Mouse (Mus musculus): ENCODE measurements at regions not wholly inside any gene's neighbourhood (a gene's known extent, or its start where the extent isn't known, plus 50 kb on each side); places are given as distances from the start of the nearest gene placed in this dataset.
"Not testable (repeated sequence)": the region's sequence is repeated elsewhere in the genome, so short reads cannot be mapped to it uniquely, and the experiment has no call there.

DNA sequence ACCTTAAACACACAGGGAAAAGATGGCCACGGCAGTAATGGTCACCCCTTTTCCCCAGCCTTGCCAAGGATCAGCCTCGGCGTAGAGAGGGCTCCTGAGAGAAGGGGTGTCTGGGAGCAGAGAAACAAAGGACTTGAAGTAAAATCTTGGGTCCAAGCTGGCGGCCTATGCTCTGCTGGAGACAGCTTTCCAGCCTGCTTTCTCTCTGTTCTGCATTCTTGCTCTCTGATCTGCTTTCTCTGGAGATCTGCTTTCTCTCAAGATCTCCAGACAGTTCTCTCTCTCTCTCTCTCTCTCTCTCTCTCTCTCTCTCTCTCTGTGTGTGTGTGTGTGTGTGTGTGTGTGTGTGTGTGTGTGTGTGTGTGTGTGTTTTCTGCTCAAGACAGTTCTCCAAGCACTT lies 140.3 kb downstream of the Sptssa start:
- H3K4me1 ChIP-seq; H3K9ac ChIP-seq; H3K27me3 ChIP-seq (replicated peaks); H3K36me3 ChIP-seq; ATAC-seq; H3K27ac ChIP-seq; H3K9me3 ChIP-seq (replicated peaks); H3K4me3 ChIP-seq; H3K4me2 ChIP-seq: not testable (repeated sequence)
- 56% methylated on average over 4 of the region's 4 CpGs for WGBS (ENCODE audit: insufficient replicate concordance)

DNA sequence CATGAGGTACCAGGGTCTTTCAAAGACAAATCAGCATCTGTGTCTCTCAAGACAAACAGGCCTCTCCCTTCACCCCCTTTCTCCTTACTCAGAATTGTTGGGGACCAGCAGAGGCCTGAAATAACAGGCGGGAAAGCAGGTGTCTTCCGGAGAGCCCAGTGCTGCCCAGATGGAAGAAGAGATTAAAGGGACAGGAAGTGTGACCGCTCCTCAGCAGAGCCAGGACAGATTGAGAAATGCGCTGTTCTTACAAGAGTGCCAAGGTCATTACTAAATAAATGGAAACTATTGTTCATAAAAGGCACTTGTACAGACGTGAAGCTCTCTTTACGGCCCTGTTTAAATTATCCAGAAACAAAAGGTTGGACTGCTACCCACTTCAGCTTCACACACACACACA lies 146.5 kb downstream of the Sptssa start:
- Histone ChIP-seq H3K9me3 (replicated peaks) (no peaks in the 10 kb centered on the region), H3K27me3 (replicated peaks) (no peaks in the 10 kb centered on the region), H3K4me3 (no peak overlapping the region), H3K36me3 (no peaks in the 10 kb centered on the region), H3K4me1 (no peaks in the 10 kb centered on the region), H3K27ac (no peak overlapping the region), H3K4me2 (no peak overlapping the region), H3K9ac (no peak overlapping the region)
- 25% methylated on average over 6 of the region's 6 CpGs for WGBS (ENCODE audit: insufficient replicate concordance)
- no peak for ATAC-seq

DNA sequence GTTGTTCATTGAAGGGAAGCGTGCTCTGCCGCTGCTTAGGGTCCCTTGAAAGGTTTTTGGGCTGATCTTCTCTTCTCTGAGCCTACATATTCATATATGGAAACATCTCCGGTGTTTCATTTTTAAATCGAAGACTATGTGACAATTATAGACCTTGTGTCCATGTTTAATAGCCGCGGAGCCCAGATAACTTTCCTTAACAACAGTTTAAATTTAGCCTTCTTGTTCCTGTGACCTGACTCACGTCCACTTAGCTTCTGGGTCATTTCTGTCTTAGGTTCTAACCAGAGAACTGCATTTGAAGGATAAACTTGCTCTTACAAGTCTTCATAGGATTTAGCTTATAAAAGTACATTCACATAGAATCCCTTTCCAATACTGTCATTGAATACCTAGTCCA lies 153.6 kb downstream of the Sptssa start:
- Histone ChIP-seq H3K4me3 (no peak overlapping the region), H3K9me3 (replicated peaks) (no peaks in the 10 kb centered on the region), H3K27me3 (replicated peaks) (no peaks in the 10 kb centered on the region), H3K36me3 (no peaks in the 10 kb centered on the region), H3K9ac (no peak overlapping the region), H3K4me1 (no peaks in the 10 kb centered on the region), H3K27ac (no peak overlapping the region), H3K4me2 (no peak overlapping the region)
- no peak for ATAC-seq
- WGBS (ENCODE audit: insufficient replicate concordance), result 81% methylated on average over 7 of the region's 7 CpGs

DNA sequence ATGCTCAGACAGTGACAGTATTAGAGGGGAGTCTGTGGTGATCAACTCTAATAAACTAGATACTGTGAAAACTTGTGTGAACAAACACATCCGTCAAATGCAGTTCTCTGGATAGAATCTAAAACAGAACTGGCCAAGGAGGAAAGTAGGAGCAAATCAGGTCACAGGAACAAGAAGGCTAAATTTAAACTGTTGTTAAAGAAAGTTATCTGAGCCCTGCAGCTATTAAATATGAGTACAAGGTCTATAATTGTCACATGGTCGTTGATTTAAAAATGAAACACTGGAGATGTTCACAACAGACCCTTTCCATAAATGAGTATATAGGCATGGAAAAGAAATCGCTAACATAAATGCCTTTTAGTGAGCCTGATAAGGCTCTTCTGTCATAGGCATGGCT lies 156.4 kb downstream of the Sptssa start:
- no peaks in the 10 kb centered on the region for H3K9me3 ChIP-seq (replicated peaks)
- H3K4me2 ChIP-seq, result no peak overlapping the region
- H3K27ac ChIP-seq, result no peak overlapping the region
- no peaks in the 10 kb centered on the region for H3K4me1 ChIP-seq
- 55% methylated on average over 3 of the region's 3 CpGs for WGBS (ENCODE audit: insufficient replicate concordance)
- no peaks in the 10 kb centered on the region for H3K27me3 ChIP-seq (replicated peaks)
- ATAC-seq, result no peak
- H3K36me3 ChIP-seq, result no peaks in the 10 kb centered on the region
- no peak overlapping the region for H3K4me3 ChIP-seq
- H3K9ac ChIP-seq, result no peak overlapping the region

DNA sequence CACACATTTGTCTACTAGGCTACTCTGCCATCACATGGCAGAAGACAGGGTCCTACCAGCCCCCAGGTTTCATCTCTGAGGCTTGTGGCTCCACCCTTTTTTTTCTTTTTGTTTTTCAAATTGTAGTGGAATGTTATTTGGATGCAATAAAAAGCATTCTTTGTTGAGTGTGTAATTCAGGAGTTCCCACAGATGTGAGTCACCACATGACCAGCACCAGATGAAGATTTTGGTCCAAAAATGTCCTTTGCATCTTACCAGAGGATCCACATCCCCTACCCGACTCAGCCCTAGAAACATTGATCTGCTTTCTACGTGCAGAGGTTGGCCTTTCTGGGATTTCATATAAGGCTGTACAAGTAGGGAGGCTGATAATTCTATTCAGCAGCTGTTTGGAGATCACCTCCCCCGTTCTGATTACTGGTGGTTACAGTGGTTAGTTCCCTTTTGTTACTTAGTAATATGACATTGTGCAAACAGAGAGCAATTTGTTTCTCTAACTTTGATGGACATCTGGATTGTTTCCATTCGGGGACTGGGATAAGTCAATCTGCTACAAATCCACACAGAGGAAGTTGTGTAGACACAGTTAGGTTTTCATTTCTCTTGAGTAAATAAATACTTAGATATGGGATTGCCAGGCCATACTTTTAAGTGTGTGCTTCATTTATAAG lies 160.5 kb downstream of the Sptssa start:
- Histone ChIP-seq H3K4me2 (no peak overlapping the region), H3K4me1 (no peaks in the 10 kb centered on the region), H3K27ac (no peak overlapping the region), H3K27me3 (replicated peaks) (0 out of 2 replicates have a peak, but pooled peaks cover 8% of the 10 kb centered on the region), H3K36me3 (no peaks in the 10 kb centered on the region), H3K9ac (no peak overlapping the region), H3K4me3 (no peak overlapping the region), H3K9me3 (replicated peaks) (no peaks in the 10 kb centered on the region)
- no peak for ATAC-seq
- 42% methylated on average over 4 of the region's 4 CpGs for WGBS (ENCODE audit: insufficient replicate concordance)

DNA sequence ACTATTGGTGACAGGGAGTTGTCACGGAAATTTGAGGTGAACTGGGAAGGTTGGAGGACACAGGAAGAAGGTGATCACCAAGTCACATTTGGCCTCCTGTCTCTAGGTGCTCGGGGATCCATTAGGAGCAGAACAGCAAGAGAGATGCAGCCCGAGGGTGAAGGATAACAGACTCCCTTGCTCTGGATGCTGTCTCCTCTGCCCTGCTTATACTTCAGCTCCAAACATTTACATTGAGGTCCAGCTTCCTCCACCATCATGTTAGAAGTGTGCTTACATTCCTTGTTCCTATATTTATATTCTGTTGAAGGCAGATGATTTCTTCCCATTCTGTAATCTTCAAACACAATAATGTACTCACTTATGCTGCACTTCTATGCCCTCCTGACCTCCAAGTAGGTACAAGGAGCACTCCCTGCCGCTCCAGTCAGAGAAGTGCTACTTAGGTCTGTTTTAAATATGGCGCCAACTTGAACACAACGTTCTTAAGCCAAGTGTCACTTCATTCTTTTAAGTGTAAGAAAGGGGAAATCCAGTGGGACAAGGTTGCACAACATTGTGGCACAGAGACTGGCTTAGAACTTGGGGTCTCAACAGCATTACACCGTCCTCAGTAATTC lies 161.5 kb downstream of the Sptssa start:
- Histone ChIP-seq H3K9me3 (replicated peaks) (no peaks in the 10 kb centered on the region), H3K9ac (no peak overlapping the region), H3K27ac (no peak overlapping the region), H3K36me3 (no peaks in the 10 kb centered on the region), H3K4me1 (no peaks in the 10 kb centered on the region), H3K4me2 (no peak overlapping the region), H3K4me3 (no peak overlapping the region), H3K27me3 (replicated peaks) (0 out of 2 replicates have a peak, but pooled peaks cover 12% of the 10 kb centered on the region)
- 61% methylated on average over 7 of the region's 7 CpGs for WGBS (ENCODE audit: insufficient replicate concordance)
- ATAC-seq, result no peak

DNA sequence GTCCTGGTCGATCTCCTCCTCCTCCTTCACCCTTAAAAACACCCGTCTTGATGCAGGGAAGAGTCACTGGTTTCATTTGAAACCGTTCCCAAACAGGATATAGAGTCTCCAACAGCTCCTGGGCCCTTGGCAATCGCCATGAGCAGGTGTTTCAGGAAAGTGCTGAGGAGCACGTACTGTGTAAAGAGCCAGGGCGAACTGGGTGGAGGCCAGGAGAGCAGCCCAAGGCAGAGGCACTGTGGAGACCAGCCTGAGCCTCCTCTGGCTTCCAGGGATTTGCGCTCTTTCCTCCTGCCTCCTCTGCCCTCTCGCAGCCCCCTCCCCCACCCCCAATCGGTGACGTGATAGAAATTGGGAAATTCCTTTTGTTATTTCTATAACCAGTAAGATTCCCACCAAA lies 163.6 kb downstream of the Sptssa start:
- Histone ChIP-seq H3K9me3 (replicated peaks) (no peaks in the 10 kb centered on the region), H3K27me3 (replicated peaks) (0 out of 2 replicates have a peak, but pooled peaks cover 12% of the 10 kb centered on the region), H3K9ac (no peak overlapping the region), H3K27ac (no peak overlapping the region), H3K4me2 (no peak overlapping the region), H3K36me3 (no peaks in the 10 kb centered on the region), H3K4me1 (no peaks in the 10 kb centered on the region), H3K4me3 (no peak overlapping the region)
- no peak for ATAC-seq
- WGBS (ENCODE audit: insufficient replicate concordance), result 41% methylated on average over 10 of the region's 10 CpGs

DNA sequence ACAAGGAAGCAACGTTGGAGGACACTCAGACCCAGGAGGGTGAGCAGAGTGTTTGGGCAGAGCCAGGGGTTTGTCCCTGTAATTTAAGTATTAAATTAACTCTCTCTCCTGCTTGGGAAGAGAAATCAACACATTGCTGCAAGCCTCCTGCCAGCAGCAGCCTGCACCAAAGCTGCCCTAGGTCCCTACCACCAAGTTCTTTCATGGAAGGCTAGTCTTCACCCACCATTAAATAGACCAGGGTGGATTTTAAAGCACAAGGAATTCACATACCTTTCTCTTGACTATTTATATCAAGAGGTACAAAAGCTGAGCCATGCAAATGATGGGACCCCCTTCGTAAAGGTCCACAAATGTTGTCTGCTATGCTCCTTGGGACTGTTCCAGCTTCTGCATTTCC lies 165.9 kb downstream of the Sptssa start:
- H3K27me3 ChIP-seq (replicated peaks), result 0 out of 2 replicates have a peak, but pooled peaks cover 12% of the 10 kb centered on the region
- no peaks in the 10 kb centered on the region for H3K36me3 ChIP-seq
- no peaks in the 10 kb centered on the region for H3K9me3 ChIP-seq (replicated peaks)
- no peak for ATAC-seq
- H3K4me3 ChIP-seq, result no peak overlapping the region
- 72% methylated on average over 2 of the region's 2 CpGs for WGBS (ENCODE audit: insufficient replicate concordance)
- no peak overlapping the region for H3K9ac ChIP-seq
- H3K27ac ChIP-seq, result no peak overlapping the region
- H3K4me2 ChIP-seq, result no peak overlapping the region
- no peaks in the 10 kb centered on the region for H3K4me1 ChIP-seq

DNA sequence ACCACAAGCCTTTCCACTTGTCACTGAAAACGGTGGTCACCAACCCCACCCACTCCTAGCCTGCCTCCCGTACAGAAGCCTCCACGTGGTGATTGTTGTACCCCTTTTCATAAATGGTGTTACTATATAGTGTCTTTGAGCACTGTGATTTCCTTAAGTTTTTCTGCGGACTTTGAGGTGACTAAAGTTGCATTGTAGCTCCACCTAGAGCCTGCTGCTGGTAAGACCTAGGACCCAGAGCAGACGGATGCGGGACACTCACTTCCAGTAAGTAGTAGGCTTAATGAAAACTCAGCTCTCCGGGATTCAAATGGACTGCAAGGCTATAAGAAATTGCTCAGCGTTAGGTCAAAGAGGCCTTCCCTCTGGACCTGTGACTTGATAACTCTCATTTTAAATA lies 166.7 kb downstream of the Sptssa start:
- H3K9ac ChIP-seq, result no peak overlapping the region
- no peaks in the 10 kb centered on the region for H3K4me1 ChIP-seq
- no peak overlapping the region for H3K4me2 ChIP-seq
- no peaks in the 10 kb centered on the region for H3K9me3 ChIP-seq (replicated peaks)
- ATAC-seq, result no peak
- H3K36me3 ChIP-seq, result no peaks in the 10 kb centered on the region
- 0 out of 2 replicates have a peak, but pooled peaks cover 12% of the 10 kb centered on the region for H3K27me3 ChIP-seq (replicated peaks)
- no peak overlapping the region for H3K27ac ChIP-seq
- 2% methylated on average over 8 of the region's 8 CpGs for WGBS (ENCODE audit: insufficient replicate concordance)
- no peak overlapping the region for H3K4me3 ChIP-seq

DNA sequence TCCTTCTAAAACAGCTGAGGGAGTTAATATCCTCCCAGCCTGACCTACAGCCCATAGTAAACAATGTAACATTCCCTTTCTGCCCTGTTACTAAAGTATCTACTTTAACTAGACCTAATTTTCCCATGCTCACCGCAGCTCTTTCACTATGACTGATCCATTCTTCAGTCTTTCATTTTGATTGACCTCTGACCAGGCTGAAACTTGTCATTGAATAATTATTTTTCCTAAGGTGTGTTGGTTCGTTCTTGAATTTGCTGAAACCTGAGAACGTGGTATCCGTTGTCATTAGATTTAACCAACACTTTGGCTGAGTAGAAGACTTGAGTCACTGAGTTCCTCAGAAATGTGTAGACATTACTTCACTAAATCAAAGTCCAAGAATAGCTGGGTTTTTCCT lies 168.7 kb downstream of the Sptssa start:
- H3K9ac ChIP-seq, result no peak overlapping the region
- no peaks in the 10 kb centered on the region for H3K4me1 ChIP-seq
- no peaks in the 10 kb centered on the region for H3K36me3 ChIP-seq
- H3K4me2 ChIP-seq, result no peak overlapping the region
- 0 out of 2 replicates have a peak, but pooled peaks cover 12% of the 10 kb centered on the region for H3K27me3 ChIP-seq (replicated peaks)
- H3K9me3 ChIP-seq (replicated peaks), result no peaks in the 10 kb centered on the region
- H3K4me3 ChIP-seq, result no peak overlapping the region
- no peak for ATAC-seq
- WGBS (ENCODE audit: insufficient replicate concordance), result 74% methylated on average over 4 of the region's 4 CpGs
- H3K27ac ChIP-seq, result no peak overlapping the region

DNA sequence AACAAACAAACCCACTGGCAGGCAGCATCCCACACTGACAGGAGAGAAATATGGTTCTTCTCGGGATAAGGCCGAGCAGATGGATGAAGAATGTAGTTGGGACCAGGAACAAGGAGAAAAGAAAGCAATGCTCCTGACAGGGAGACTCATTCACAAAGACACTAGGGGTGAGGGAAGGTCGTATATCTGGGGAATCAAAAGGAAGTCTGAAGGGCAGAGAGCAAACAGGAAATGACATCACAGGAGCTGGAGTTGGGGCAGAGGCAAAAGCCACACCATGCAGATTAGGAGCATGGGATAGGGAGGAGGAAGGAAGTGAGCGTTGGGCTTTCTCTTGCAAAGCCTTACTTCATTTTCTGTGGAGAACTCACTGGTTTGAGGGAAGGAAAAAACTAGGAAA lies 174.4 kb downstream of the Sptssa start:
- WGBS (ENCODE audit: insufficient replicate concordance), result 41% methylated on average over 4 of the region's 4 CpGs
- no peak overlapping the region for H3K4me2 ChIP-seq
- H3K27ac ChIP-seq, result no peak overlapping the region
- no peaks in the 10 kb centered on the region for H3K27me3 ChIP-seq (replicated peaks)
- ATAC-seq, result no peak
- no peak overlapping the region for H3K4me3 ChIP-seq
- 0 out of 2 replicates have a peak, but pooled peaks cover 3% of the 10 kb centered on the region for H3K4me1 ChIP-seq
- no peaks in the 10 kb centered on the region for H3K9me3 ChIP-seq (replicated peaks)
- no peak overlapping the region for H3K9ac ChIP-seq
- no peaks in the 10 kb centered on the region for H3K36me3 ChIP-seq

DNA sequence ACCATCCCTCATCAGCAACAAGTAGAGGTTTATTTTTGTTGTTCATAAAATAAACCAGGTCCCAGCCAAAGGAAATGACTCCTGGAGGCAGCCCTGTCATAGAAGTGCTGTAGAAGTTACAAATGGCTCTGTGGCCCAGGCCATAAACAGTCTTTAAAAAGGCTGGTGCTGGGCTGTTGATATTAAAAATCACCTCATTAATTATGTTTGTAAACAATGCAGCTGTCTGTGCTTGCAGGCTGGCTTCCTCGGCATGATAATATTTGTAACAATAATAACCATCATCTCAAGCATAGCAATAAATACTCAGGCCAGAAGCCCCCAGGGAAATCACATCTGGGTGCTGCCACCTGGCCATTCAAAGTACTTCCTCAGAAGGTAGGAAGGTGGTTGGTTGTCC lies 176.5 kb downstream of the Sptssa start:
- Histone ChIP-seq H3K4me2 (no peak overlapping the region), H3K9ac (no peak overlapping the region), H3K4me3 (no peak overlapping the region), H3K27ac (no peak overlapping the region), H3K36me3 (no peaks in the 10 kb centered on the region), H3K27me3 (replicated peaks) (no peaks in the 10 kb centered on the region), H3K9me3 (replicated peaks) (no peaks in the 10 kb centered on the region), H3K4me1 (0 out of 2 replicates have a peak, but pooled peaks cover 3% of the 10 kb centered on the region)
- ATAC-seq, result no peak
- WGBS (ENCODE audit: insufficient replicate concordance), result 44% methylated on average over 1 of the region's 1 CpGs

DNA sequence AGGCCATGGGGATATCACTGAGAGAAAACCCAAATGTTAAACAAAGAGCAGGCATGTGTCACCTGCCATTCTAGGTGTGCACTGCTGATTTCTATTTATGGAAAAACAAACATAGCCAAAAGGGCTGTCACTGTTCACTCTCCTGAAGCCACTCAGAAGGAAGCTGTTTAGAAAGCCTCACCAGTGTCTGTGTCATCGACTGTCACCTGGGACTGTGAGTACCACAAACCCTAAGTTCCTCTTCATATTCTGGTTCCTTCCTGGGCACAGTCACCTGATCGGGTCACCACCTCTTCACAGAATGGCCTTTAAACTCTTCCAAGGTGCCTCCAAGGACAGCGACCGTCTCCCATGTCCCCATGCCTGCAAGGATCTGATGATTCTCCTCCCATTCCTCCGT lies 183.5 kb downstream of the Sptssa start:
- WGBS (ENCODE audit: insufficient replicate concordance), result 56% methylated on average over 5 of the region's 5 CpGs
- Histone ChIP-seq H3K36me3 (no peaks in the 10 kb centered on the region), H3K27me3 (replicated peaks) (no peaks in the 10 kb centered on the region), H3K4me3 (no peak overlapping the region), H3K4me1 (no peaks in the 10 kb centered on the region), H3K4me2 (no peak overlapping the region), H3K9ac (no peak overlapping the region), H3K27ac (no peak overlapping the region), H3K9me3 (replicated peaks) (no peaks in the 10 kb centered on the region)
- no peak for ATAC-seq
